In genomic region chr9:100446059-100446686, GRCm38 (mm10) we compare ENCODE assay signal across 8 mouse cellular contexts. TPM values are rescaled to one million over a fixed set of nuclear protein-coding genes. Genes with fewer than 3 reads are reported as not detected.
DNase-seq lines count a peak whose midpoint lies in the region.

No protein-coding gene starts in this region.

- H3K4me1 ChIP-seq in hindbrain, embryonic 10.5 days (replicated peaks), result no peaks in the 10 kb centered on the region; the same call in 1 of the 2 replicates

- under 1% methylated on average over 32 of the region's 32 CpGs for WGBS in hindbrain, embryonic 10.5 days

- peaks cover 8% of the 10 kb centered on the region; the same call in 1 of the 2 replicates for H3K27me3 ChIP-seq in hindbrain, embryonic 10.5 days (ENCODE audit: insufficient read depth, poor library complexity, severe bottlenecking)

- peak; percentile 55 for DNase-seq in T-cell, adult 2 months (ENCODE audit: low spot score)
- DNase-seq in cerebellum, adult 8-10 months, result peak; percentile 81
- peak; percentile 81 for DNase-seq in forelimb bud, embryonic 11.5 days (ENCODE audit: low read depth, low spot score)
- peak; percentile 85 for DNase-seq in hindbrain, embryonic 10.5 days (ENCODE audit: low spot score)
- DNase-seq in layer of hippocampus, postnatal 10 days (ENCODE audit: low spot score in 2 of 2), result peak; percentile 90 to 91
- DNase-seq in lung, postnatal 10 days, result peak; percentile 87
- DNase-seq in retina, embryonic 14.5 days (ENCODE audit: low spot score), result peak; percentile 93
- peak; percentile 79 for DNase-seq in urinary bladder, postnatal 25 days (ENCODE audit: low spot score)

- H3K4me3 ChIP-seq in hindbrain, embryonic 10.5 days, result peak overlapping the region; percentile 71

- peak overlapping the region; percentile 87 for H3K27ac ChIP-seq in hindbrain, embryonic 10.5 days

- H3K9me3 ChIP-seq in hindbrain, embryonic 10.5 days, result no peaks in the 10 kb centered on the region

- no peaks in the 10 kb centered on the region for H3K36me3 ChIP-seq in hindbrain, embryonic 10.5 days

RNA-seq across cellular contexts. Expression of gene Il20rb, which starts 40.4 kb away (rescaled TPM):
- polyA plus RNA-seq in hindbrain, embryonic 10.5 days (2016; fragmentation: Nextera tagmentation; extraction: Ambion mirVana), result 1.1 and 1.6 TPM in 2 replicates
- 1 to 10 TPM; 1.1 to 1.6 TPM for total RNA-seq in layer of hippocampus, postnatal 10 days (2021)

Comparison
In these comparisons a context has a peak if more than half of its experiments do, and no peak if none do; other contexts are left out.
1. Peak in every context shown above with its lines: DNase-seq, H3K4me3 ChIP-seq and H3K27ac ChIP-seq.